Mouse (Mus musculus) CD4-positive, CD25-positive, alpha-beta regulatory T cell, adult 2 months (primary cell): ENCODE results near the gene Gm13119.
"Not testable (repeated sequence)": the region's sequence is repeated elsewhere in the genome, so short reads cannot be mapped to it uniquely, and the experiment has no call there.

Experiments
- DNase-seq: peaks from one replicate; pipeline ENCODE4 v3.0.0-alpha.2; 2012; ENCODE audit warnings: low read depth, low spot score

The Gm13119 gene

DNA sequence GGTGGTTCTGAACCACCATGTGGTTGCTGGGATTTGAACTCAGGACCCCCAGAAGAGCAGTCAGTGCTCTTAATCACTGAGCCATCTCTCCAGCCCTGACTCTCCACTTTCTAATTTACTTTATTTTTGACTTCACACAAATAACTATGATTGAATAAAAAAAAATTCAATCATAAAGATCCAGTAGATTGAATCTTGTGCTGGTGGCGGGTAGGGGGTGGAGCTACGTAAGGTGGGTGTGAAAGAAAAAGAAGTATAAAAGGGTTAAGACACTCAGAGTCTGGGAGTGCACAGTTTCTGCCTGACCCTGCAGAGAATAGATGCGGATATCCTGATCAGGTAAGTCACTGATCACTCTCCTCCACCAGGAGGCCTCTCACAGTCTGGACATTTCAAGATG lies at the start of gene Gm13119:
Gm13119 (plus strand) TSS at position 301 of the 400 bp plus-strand sequence.
- not testable (repeated sequence) for DNase-seq

DNA sequence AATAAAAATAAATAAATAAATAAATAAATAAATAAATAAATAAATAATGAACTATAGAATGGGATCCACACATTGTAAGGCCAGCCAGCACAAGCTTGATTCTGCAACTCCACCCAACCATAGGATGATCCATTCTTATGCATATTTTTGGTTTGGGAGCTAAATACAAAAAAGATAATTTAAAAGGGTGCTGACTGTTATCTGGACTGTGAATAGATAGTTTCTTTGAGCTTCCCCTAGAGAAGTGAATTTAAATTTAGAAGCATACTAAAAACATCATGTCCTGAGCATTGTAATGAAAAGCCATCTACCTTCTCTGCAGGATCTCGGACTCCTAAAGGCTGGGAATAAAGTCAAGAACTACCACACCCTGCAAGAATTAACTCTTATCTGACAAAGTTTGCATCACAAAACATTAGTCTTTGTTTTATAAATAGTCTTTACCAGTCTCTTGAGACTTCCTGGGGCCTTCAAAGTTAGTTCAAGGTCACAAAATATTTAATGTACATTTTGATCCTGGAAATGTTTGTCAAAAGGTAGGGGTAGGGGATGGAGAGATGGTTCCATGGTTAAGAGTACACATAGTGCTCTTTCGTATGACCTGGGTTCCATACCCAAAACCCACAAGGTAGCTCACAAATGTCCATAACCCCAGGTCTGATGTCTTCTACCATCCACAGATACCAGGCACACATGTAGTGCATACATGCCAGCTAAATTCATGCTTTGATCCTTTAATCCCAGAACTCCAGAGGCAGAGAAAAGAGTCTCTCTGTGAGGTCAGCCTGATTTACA lies 44.9 kb upstream of the Gm13119 start:
- not testable (repeated sequence) for DNase-seq

DNA sequence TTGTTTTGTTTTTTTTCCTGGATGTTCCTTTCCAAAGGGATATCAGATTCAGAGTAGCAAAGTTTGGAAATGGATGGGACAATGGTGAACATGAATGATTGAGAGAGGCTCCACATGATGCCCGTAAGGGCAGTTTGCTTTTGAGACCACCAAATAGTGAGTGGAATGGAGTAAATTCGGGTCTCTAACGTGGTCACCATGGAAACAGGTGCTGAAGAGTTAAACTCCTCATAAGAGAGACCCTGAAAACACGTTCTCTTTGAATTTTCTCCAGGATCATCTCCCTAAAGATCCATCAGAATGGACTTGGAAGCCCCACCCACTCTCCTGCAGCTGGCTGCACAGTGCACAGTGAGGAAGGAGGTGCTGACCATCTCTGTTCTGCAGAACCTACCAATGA lies 27.8 kb upstream of the Gm13119 start, which contains the start of gene Gm13128:
Gm13128 (plus strand) TSS at position 301 of the 400 bp plus-strand sequence.
- not testable (repeated sequence) for DNase-seq

DNA sequence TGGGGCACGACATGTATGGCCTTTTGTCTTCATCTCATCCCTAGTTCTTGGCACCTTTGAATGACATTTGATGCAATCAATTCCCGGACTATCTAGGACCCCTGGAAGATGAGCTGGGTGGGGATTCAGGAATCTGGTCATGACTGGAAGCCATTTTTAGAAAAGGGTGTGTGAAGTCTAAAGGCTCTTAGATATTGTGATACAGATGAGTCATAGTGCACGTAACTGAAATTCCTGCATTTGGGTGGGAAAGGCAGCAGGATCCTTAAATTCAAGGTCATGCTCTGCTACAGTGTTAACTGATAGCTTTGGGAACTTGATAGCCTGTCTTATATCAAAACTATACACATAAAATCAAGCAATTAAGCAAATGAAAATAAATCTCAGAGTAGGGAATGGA lies 21.9 kb upstream of the Gm13119 start:
- not testable (repeated sequence) for DNase-seq

DNA sequence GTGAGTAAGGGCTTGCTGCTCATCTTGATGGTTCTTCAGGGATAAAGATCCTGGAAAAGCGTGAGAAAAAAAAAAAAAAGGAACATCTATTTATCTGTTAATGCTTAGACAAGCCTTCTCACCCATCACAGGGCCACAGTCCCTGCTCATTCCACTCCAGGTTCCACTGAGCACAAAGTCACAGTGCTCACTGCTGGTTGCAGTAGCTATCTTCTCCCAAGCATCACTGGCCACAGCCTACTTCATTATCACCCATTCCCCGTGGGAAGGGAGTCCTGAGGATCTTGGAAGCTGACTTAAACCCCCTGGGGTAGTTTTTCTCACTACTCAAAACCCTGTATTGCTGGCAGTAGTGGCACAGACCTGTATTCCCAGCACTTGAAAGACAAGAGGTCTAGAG lies 20.2 kb downstream of the Gm13119 start, which contains the start of gene Pramef20:
Pramef20 (minus strand) TSS at position 23 of the 400 bp plus-strand sequence.
- DNase-seq, result no peak

DNA sequence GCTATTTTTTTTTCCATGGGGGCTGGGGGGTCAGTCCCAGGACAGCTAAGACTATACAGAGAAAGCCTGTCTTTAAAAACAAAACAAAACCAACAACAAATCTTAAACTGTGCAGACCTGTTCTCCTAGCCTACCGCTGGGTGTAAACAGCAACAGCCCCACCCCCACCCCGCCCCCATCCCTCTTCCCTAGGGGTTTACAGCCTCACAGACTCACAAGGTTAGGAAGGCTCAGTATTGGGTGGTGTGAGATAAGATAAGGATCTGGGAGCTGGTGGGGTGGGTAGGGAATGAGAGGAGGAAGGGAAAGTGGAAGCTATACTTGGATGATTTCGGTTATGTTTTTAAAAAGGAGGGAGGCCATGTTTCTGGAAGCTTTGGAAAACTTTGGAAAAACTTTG lies 38.6 kb downstream of the Gm13119 start:
- no peak for DNase-seq

DNA sequence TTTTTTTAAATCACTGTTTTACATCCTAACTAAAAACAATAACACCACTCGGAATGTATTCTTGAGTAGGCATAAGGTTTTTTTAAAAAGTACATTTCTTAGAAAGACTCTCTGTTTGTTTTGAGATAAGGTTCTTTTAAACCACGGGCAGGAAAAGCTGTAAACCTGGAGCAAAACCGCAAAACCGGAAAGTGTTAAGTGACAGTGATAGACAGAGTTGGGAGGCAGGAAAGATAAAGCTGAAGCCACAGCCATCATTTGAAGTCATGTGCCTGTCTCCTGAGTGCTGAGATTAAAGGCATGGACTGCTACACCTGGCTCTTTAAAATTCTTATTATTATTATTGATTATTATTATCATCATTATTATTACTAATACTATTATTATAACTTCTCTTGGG lies 45.0 kb downstream of the Gm13119 start:
- no peak for DNase-seq

DNA sequence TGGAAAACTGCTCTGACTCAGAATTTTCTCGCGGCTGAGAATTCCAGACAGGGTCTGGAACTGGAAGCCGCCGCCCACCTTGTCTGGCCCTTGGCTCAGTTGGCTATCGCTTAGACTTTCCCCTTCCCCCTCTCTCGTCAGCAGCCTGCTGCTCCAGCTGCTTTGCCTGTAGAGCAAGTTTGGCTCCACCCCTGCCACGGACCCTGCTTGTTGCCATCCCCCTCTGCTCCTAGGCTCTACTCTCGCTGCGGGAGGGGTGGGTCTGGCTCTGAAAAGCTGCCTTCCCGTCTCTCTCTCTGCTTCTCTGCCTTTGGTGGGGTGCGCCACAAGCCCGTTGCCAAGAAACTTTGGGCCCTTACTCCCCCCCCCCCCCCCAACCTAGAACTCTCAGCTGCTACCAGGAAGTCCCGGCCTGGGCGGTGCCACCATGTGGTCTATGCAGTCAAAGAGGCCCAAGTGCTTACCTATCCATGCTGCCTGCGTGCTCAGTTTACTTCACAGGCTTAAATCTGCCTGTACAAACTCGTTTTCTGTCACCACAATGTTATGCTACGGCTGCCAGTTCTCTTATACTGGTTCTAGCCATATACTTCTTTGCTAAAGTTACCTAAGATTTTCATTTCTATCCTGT lies 46.8 kb downstream of the Gm13119 start:
- peak; percentile 26 for DNase-seq

DNA sequence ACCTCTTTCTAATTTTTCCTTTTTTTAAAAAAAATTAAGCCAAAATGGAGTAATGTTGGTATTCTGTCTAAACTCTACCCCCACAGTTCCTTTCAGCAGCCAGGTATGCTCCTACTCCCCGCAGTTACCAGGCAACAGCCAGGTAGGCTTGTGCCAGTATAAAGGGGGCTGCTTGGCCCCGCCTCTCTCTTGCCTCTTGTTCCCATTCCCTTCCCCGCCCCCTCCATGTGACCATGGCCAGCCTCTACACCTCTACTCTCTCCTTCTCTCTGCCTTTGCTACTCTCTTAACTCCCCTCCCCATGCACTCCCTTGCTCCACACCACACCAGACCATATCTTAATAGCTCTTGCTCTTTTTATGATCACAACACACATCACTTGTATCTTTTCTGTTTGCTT lies 48.5 kb downstream of the Gm13119 start:
- no peak for DNase-seq

DNA sequence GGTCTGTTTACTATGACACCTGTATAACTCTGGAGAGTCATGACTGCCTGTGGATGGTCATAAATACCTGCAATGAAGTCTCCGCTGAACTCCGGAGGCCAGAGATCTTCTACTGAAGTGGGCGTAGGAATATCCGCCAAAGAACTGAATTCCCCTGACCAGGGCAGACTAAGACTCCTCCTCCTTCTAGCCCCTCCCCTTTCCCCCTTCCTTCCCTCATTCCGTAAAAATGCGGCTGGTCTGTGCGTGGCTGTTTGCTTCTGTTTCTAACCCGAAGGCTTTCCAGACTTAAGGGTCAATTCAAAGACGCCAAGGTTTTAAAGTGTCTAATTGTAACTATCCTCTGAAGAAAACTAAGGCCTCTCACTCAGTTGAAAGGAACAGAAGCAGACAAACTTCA lies 50.5 kb downstream of the Gm13119 start, which contains the start of gene Pramef12:
Pramef12 (minus strand) TSS at position 175 of the 400 bp plus-strand sequence.
- DNase-seq, result no peak
